Comparison of ENCODE assay signal across 13 mouse cellular contexts in genomic region chr12:80433266-80433665, GRCm38 (mm10). TPM values are rescaled to one million over a fixed set of nuclear protein-coding genes. Genes with fewer than 3 reads are reported as not detected.
A peak's percentile ranks its signal among the peaks of the same experiment; 100 is the strongest.
DNase-seq lines count a peak whose midpoint lies in the region; ATAC-seq and TF ChIP-seq lines count a peak whose summit lies in the region.
"Had no signal": no experiment of that assay in that cellular context is flagged by ENCODE, and none has a peak within 500 bp of the region (broad histone marks: within the 10 kb centered on the region; RNA-seq: fewer than 3 reads in every experiment).

No protein-coding gene starts in this region.

- H3ac ChIP-seq in myocyte (ENCODE audit: control insufficient read depth, insufficient read length): no peak overlapping the region

- no peak overlapping the region for H3K4me2 ChIP-seq in heart, postnatal 0 days (ENCODE audit: low read depth, low read length)
- H3K4me2 ChIP-seq in midbrain, embryonic 15.5 days: peak overlapping the region; percentile 16; the same call in 1 of the 2 replicates
- peak overlapping the region; percentile 27 for H3K4me2 ChIP-seq in myocyte (ENCODE audit: low read depth)

- TF ChIP-seq CTCF in heart, postnatal 0 days (IDR thresholded peaks at IDR 0.05; ENCODE audit: low read depth): no peak

- H3K4me1 ChIP-seq in heart, postnatal 0 days (ENCODE audit: control insufficient read depth, insufficient read depth): peaks cover 12% of the 10 kb centered on the region
- H3K4me1 ChIP-seq in midbrain, embryonic 15.5 days: peaks cover 35% of the 10 kb centered on the region
- H3K4me1 ChIP-seq in midbrain, embryonic 10.5 days: peaks cover 25% of the 10 kb centered on the region

- H3K4me3 ChIP-seq in heart, postnatal 0 days (ENCODE audit: low read depth, low read length): no peak overlapping the region
- H3K4me3 ChIP-seq in midbrain, embryonic 15.5 days: no peak overlapping the region
- H3K4me3 ChIP-seq in midbrain, embryonic 10.5 days: no peak overlapping the region
- H3K4me3 ChIP-seq in myocyte: no peak overlapping the region
- H3K4me3 ChIP-seq: limb, embryonic 10.5 days had no signal

- no peak overlapping the region for H3K9ac ChIP-seq in heart, postnatal 0 days (replicated peaks; ENCODE audit: low read depth, low read length)
- H3K9ac ChIP-seq in midbrain, embryonic 15.5 days: no peak overlapping the region

- peaks cover 60% of the 10 kb centered on the region for H3K79me2 ChIP-seq in myocyte (ENCODE audit: control insufficient read depth, insufficient read depth)

- H3K27ac ChIP-seq in heart, postnatal 0 days (ENCODE audit: low read depth): peak overlapping the region; percentile 27; the same call in 1 of the 2 replicates
- no peak overlapping the region for H3K27ac ChIP-seq in midbrain, embryonic 15.5 days
- H3K27ac ChIP-seq in midbrain, embryonic 10.5 days (replicated peaks): no peak overlapping the region
- H3K27ac ChIP-seq: kidney, postnatal 0 days; limb, embryonic 10.5 days had no signal

- TF ChIP-seq POLR2A in myocyte (IDR thresholded peaks at IDR 0.05; ENCODE audit: insufficient read length, low read depth): no peak

- H3K9me3 ChIP-seq in heart, postnatal 0 days (replicated peaks; ENCODE audit: control insufficient read depth, low read length): no peaks in the 10 kb centered on the region
- H3K9me3 ChIP-seq in midbrain, embryonic 15.5 days: no peaks in the 10 kb centered on the region
- no peaks in the 10 kb centered on the region for H3K9me3 ChIP-seq in midbrain, embryonic 10.5 days (replicated peaks)
- H3K9me3 ChIP-seq: G1E; limb, embryonic 10.5 days had no signal

- 56% methylated on average over 4 of the region's 4 CpGs for WGBS in heart, postnatal 0 days
- 87% methylated on average over 4 of the region's 4 CpGs for WGBS in midbrain, embryonic 15.5 days
- 74% methylated on average over 4 of the region's 4 CpGs for WGBS in midbrain, embryonic 10.5 days

- no peak for ATAC-seq in heart, postnatal 0 days (ENCODE audit: insufficient read depth, low read depth)
- ATAC-seq in midbrain, embryonic 15.5 days (replicated peaks): no peak
- ATAC-seq in activated CD4-positive, CD25-positive, alpha-beta regulatory T cell, adult 4 months: peak; percentile 38

- TF ChIP-seq EP300 in heart, postnatal 0 days (IDR thresholded peaks at IDR 0.05; ENCODE audit: low read depth): no peak

- no peaks in the 10 kb centered on the region for H3K36me3 ChIP-seq in heart, postnatal 0 days (replicated peaks; ENCODE audit: control insufficient read depth, insufficient read depth, low read length)
- no peaks in the 10 kb centered on the region for H3K36me3 ChIP-seq in midbrain, embryonic 15.5 days (replicated peaks)
- peaks cover 12% of the 10 kb centered on the region for H3K36me3 ChIP-seq in midbrain, embryonic 10.5 days
- peaks cover 3% of the 10 kb centered on the region for H3K36me3 ChIP-seq in myocyte (ENCODE audit: control insufficient read depth, insufficient read depth)

- H3K27me3 ChIP-seq in heart, postnatal 0 days (ENCODE audit: control insufficient read depth, insufficient read depth, low read length): no peaks in the 10 kb centered on the region
- no peaks in the 10 kb centered on the region for H3K27me3 ChIP-seq in midbrain, embryonic 15.5 days (replicated peaks)
- H3K27me3 ChIP-seq in midbrain, embryonic 10.5 days (ENCODE audit: low read depth, poor library complexity, severe bottlenecking): no peaks in the 10 kb centered on the region
- H3K27me3 ChIP-seq in myocyte (ENCODE audit: control insufficient read depth, insufficient read depth, insufficient read length): no peaks in the 10 kb centered on the region

- no peak for DNase-seq in heart, postnatal 0 days (ENCODE audit: low spot score)
- DNase-seq in heart, adult 8-10 months (ENCODE audit: low spot score): no peak
- no peak for DNase-seq in midbrain, embryonic 10.5 days (ENCODE audit: low spot score)
- no peak for DNase-seq in urinary bladder, postnatal 36 days (ENCODE audit: low spot score in 2 of 2)
- no peak for DNase-seq in cerebellum, adult 11-12 months
- DNase-seq: lung, postnatal 36 days; right cerebral cortex, postnatal 25 days had no signal

TF ChIP-seq in myocyte, 11 proteins besides CTCF, POLR2A, EP300 and RAD21:
- TF ChIP-seq CEBPB (IDR thresholded peaks at IDR 0.05; ENCODE audit: insufficient read depth, poor library complexity, severe bottlenecking) (no peak), REST (IDR thresholded peaks at IDR 0.05; ENCODE audit: insufficient read depth, insufficient read length) (no peak), SRF (IDR thresholded peaks at IDR 0.05; ENCODE audit: control insufficient read depth, insufficient read length, low read depth) (no peak)

RNA-seq across cellular contexts. Expression of gene Dcaf5, which starts 3.1 kb away (rescaled TPM):
- total RNA-seq in heart, postnatal 0 days (2014; rRNA removed; ENCODE audit: low replicate concordance): 22.0 and 25.0 TPM in 2 replicates
- polyA plus RNA-seq in heart, postnatal 0 days (2015; fragmentation: Nextera tagmentation; extraction: Ambion mirVana): 7.1 and 7.9 TPM in 2 replicates
- 10 to 100 TPM; 30.8 to 46.6 (median 38.2) TPM for total RNA-seq in heart, adult 8-10 months (2022)
- 25.5 and 26.6 TPM in 2 replicates for polyA plus RNA-seq in midbrain, embryonic 15.5 days (2015; fragmentation: Nextera tagmentation; extraction: Ambion mirVana)
- 10.9 and 17.1 TPM in 2 replicates for polyA plus RNA-seq in midbrain, embryonic 10.5 days (2016; fragmentation: Nextera tagmentation; extraction: Ambion mirVana)
- 10 to 100 TPM; 14.9 to 19.0 TPM for polyA plus RNA-seq in activated CD4-positive, CD25-positive, alpha-beta regulatory T cell, adult 4 months (2017; shearing (Covaris generic))
- polyA plus RNA-seq in myocyte (2012; fragmentation: generic; extraction: Trizol): 17.7 TPM

RNA-seq across cellular contexts. Expression of gene Exd2, which starts 29.6 kb away (rescaled TPM):
- total RNA-seq in heart, postnatal 0 days (2014; rRNA removed; ENCODE audit: low replicate concordance): 11.2 and 32.5 TPM in 2 replicates
- polyA plus RNA-seq in heart, postnatal 0 days (2015; fragmentation: Nextera tagmentation; extraction: Ambion mirVana): 6.8 and 7.7 TPM in 2 replicates
- total RNA-seq in heart, adult 8-10 months (2022): 10 to 100 TPM; 11.4 to 19.1 (median 15.9) TPM
- polyA plus RNA-seq in midbrain, embryonic 15.5 days (2015; fragmentation: Nextera tagmentation; extraction: Ambion mirVana): 59.6 and 69.7 TPM in 2 replicates
- polyA plus RNA-seq in midbrain, embryonic 10.5 days (2016; fragmentation: Nextera tagmentation; extraction: Ambion mirVana): 39.0 and 44.1 TPM in 2 replicates
- polyA plus RNA-seq in activated CD4-positive, CD25-positive, alpha-beta regulatory T cell, adult 4 months (2017; shearing (Covaris generic)): 10 to 100 TPM; 17.3 to 20.2 TPM
- 9.1 TPM for polyA plus RNA-seq in myocyte (2012; fragmentation: generic; extraction: Trizol)
